Mouse (Mus musculus) 3134 (cell line): Measurements from ENCODE around the gene Ttc4.
A peak's percentile ranks its signal among the peaks of the same experiment; 100 is the strongest.

Source experiments
- DNase-seq: peaks from one replicate; pipeline ENCODE4 v3.0.0-alpha.2; 2011; ENCODE audit warnings: low spot score; ENCODE audit not compliant: insufficient read length; ENCODE audit errors: extremely low read depth

The Ttc4 gene

GRCm38 (mm10) chr4:106678442-106679118 is at the start of gene Ttc4:
Gene Ttc4 (minus strand): TSS chr4:106678944.
- peak; percentile 96 for DNase-seq

- DNase-seq: no peak
Observed at GRCm38 (mm10) chr4:106720631-106721030, 41.9 kb upstream of the Ttc4 start.

GRCm38 (mm10) chr4:106713622-106714021 is 34.9 kb upstream of the Ttc4 start:
- DNase-seq: no peak

- peak; percentile 40 for DNase-seq
Observed at GRCm38 (mm10) chr4:106708408-106708807, 29.7 kb upstream of the Ttc4 start.

- DNase-seq: no peak
Observed at GRCm38 (mm10) chr4:106707957-106708356, 29.2 kb upstream of the Ttc4 start.

- no peak for DNase-seq
Observed at GRCm38 (mm10) chr4:106705096-106705665, 26.4 kb upstream of the Ttc4 start.

GRCm38 (mm10) chr4:106704416-106704815 is 25.7 kb upstream of the Ttc4 start:
- DNase-seq: no peak

GRCm38 (mm10) chr4:106703956-106704355 is 25.2 kb upstream of the Ttc4 start:
- no peak for DNase-seq

- DNase-seq: no peak
Observed at GRCm38 (mm10) chr4:106700798-106701197, 22.1 kb upstream of the Ttc4 start.

- DNase-seq: no peak
Observed at GRCm38 (mm10) chr4:106699989-106700388, 21.2 kb upstream of the Ttc4 start.

GRCm38 (mm10) chr4:106693841-106694430 is 15.2 kb upstream of the Ttc4 start:
- DNase-seq: peak; percentile 51

GRCm38 (mm10) chr4:106688636-106689296 is 10.0 kb upstream of the Ttc4 start:
- DNase-seq: no peak

- no peak for DNase-seq
Observed at GRCm38 (mm10) chr4:106680955-106681354, 2.2 kb upstream of the Ttc4 start.

- no peak for DNase-seq
Observed at GRCm38 (mm10) chr4:106679152-106679551, 408 bp upstream of the Ttc4 start.

- no peak for DNase-seq
Observed at GRCm38 (mm10) chr4:106676749-106677148, 2.0 kb downstream of the Ttc4 start.

GRCm38 (mm10) chr4:106666546-106666945 is 12.2 kb downstream of the Ttc4 start:
- DNase-seq: no peak

GRCm38 (mm10) chr4:106665673-106666072 is 13.1 kb downstream of the Ttc4 start:
- DNase-seq: no peak

GRCm38 (mm10) chr4:106665269-106665668 is 13.5 kb downstream of the Ttc4 start:
- DNase-seq: no peak

GRCm38 (mm10) chr4:106664697-106665096 is 14.0 kb downstream of the Ttc4 start:
- DNase-seq: no peak

- DNase-seq: no peak
Observed at GRCm38 (mm10) chr4:106663956-106664470, 14.7 kb downstream of the Ttc4 start.

- no peak for DNase-seq
Observed at GRCm38 (mm10) chr4:106655681-106656080, 23.1 kb downstream of the Ttc4 start.
